Mouse (Mus musculus) kidney, adult 9 months (tissue): ENCODE data around the gene Chst10.
A peak's percentile ranks its signal among the peaks of the same experiment; 100 is the strongest.

Experiments used
- DNase-seq: peaks from one replicate; pipeline ENCODE4 v3.0.0; 2022

Chst10 gene

GRCm38 (mm10) chr1:38897431-38898248 lies at the start of gene Chst10:
Gene Chst10, minus strand, starts transcription at chr1:38898161.
- peak; percentile 4 for DNase-seq

GRCm38 (mm10) chr1:38939608-38940007 lies 41.6 kb upstream of the Chst10 start:
- DNase-seq, result no peak

- DNase-seq, result no peak
Measured at GRCm38 (mm10) chr1:38938849-38939248, 40.9 kb upstream of the Chst10 start, which contains the start of gene Nms. Gene Nms, plus strand, starts transcription at chr1:38939149.

- DNase-seq, result peak; percentile 7
Measured at GRCm38 (mm10) chr1:38936780-38937179, 38.8 kb upstream of the Chst10 start.

- DNase-seq, result peak; percentile 3
Measured at GRCm38 (mm10) chr1:38934668-38935067, 36.7 kb upstream of the Chst10 start.

- DNase-seq, result no peak
Measured at GRCm38 (mm10) chr1:38930767-38931166, 32.8 kb upstream of the Chst10 start.

- no peak for DNase-seq
Measured at GRCm38 (mm10) chr1:38929468-38929867, 31.5 kb upstream of the Chst10 start.

- no peak for DNase-seq
Measured at GRCm38 (mm10) chr1:38928996-38929395, 31.0 kb upstream of the Chst10 start.

GRCm38 (mm10) chr1:38903985-38904384 lies 6.0 kb upstream of the Chst10 start:
- no peak for DNase-seq

GRCm38 (mm10) chr1:38902571-38902970 lies 4.6 kb upstream of the Chst10 start:
- no peak for DNase-seq

GRCm38 (mm10) chr1:38893081-38893480 lies 4.9 kb downstream of the Chst10 start:
- no peak for DNase-seq

GRCm38 (mm10) chr1:38891444-38891843 lies 6.5 kb downstream of the Chst10 start:
- no peak for DNase-seq

GRCm38 (mm10) chr1:38888803-38889202 lies 9.2 kb downstream of the Chst10 start:
- no peak for DNase-seq

GRCm38 (mm10) chr1:38887011-38887410 lies 10.9 kb downstream of the Chst10 start:
- DNase-seq, result no peak

GRCm38 (mm10) chr1:38886602-38887001 lies 11.4 kb downstream of the Chst10 start:
- no peak for DNase-seq

GRCm38 (mm10) chr1:38885956-38886355 lies 12.0 kb downstream of the Chst10 start:
- no peak for DNase-seq

- no peak for DNase-seq
Measured at GRCm38 (mm10) chr1:38883766-38884165, 14.2 kb downstream of the Chst10 start.

GRCm38 (mm10) chr1:38882746-38883145 lies 15.2 kb downstream of the Chst10 start:
- no peak for DNase-seq

GRCm38 (mm10) chr1:38881366-38881765 lies 16.6 kb downstream of the Chst10 start:
- DNase-seq, result no peak

GRCm38 (mm10) chr1:38876671-38877382 lies 21.1 kb downstream of the Chst10 start:
- no peak for DNase-seq

- DNase-seq, result no peak
Measured at GRCm38 (mm10) chr1:38873911-38874310, 24.1 kb downstream of the Chst10 start.

- no peak for DNase-seq
Measured at GRCm38 (mm10) chr1:38871834-38872233, 26.1 kb downstream of the Chst10 start.

GRCm38 (mm10) chr1:38869398-38870195 lies 28.4 kb downstream of the Chst10 start:
- DNase-seq, result no peak
